9 mouse cellular contexts compared by ENCODE assay signal in the genomic region with DNA sequence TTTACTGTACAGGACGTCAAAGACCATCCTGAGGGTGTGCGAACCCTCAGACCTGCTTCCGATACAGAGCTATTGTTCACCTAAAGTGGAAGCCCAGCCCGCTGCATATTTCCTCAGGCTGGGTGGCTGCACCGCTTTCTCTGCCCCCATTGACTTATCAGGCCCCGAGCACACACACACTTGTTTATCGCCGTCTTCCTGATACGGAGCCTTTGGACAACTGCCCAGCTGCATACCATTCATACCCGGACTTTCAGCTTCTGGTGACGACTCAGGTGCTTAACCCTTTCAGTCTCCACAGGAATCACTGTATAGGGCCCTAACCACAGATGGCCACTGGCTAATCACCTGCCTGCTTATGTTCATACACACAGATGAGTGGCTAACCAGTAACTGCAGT.
DNase-seq lines count a peak whose midpoint lies in the region; ATAC-seq and TF ChIP-seq lines count a peak whose summit lies in the region.
"Had no signal": no experiment of that assay in that cellular context is flagged by ENCODE, and none has a peak within 500 bp of the region (broad histone marks: within the 10 kb centered on the region; RNA-seq: fewer than 3 reads in every experiment).

No protein-coding gene starts in this region.

- 32% methylated on average over 11 of the region's 11 CpGs for WGBS in hindbrain, embryonic 13.5 days
- WGBS in hindbrain, postnatal 0 days, result 24% methylated on average over 11 of the region's 11 CpGs
- WGBS in embryonic facial prominence, embryonic 10.5 days, result 19% methylated on average over 11 of the region's 11 CpGs
- 5% methylated on average over 11 of the region's 11 CpGs for WGBS in liver, embryonic 11.5 days
- WGBS in stomach, embryonic 15.5 days, result 9% methylated on average over 11 of the region's 11 CpGs

- no peak for TF ChIP-seq CTCF in hindbrain, postnatal 0 days (IDR thresholded peaks at IDR 0.05; ENCODE audit: low read depth)

- 0 out of 2 replicates have a peak overlapping the region, but pooled peaks have one; percentile 8 for H3K9ac ChIP-seq in hindbrain, embryonic 13.5 days
- H3K9ac ChIP-seq in hindbrain, postnatal 0 days (replicated peaks; ENCODE audit: low read length), result no peak overlapping the region
- H3K9ac ChIP-seq in liver, embryonic 11.5 days (ENCODE audit: low read depth, low read length), result no peak overlapping the region
- H3K9ac ChIP-seq in stomach, embryonic 15.5 days, result no peak overlapping the region

- H3K27me3 ChIP-seq in hindbrain, embryonic 13.5 days, result no peaks in the 10 kb centered on the region
- H3K27me3 ChIP-seq in hindbrain, postnatal 0 days (ENCODE audit: insufficient read depth, low read length), result no peaks in the 10 kb centered on the region
- no peaks in the 10 kb centered on the region for H3K27me3 ChIP-seq in embryonic facial prominence, embryonic 10.5 days (replicated peaks; ENCODE audit: low read depth, poor library complexity, severe bottlenecking)
- no peaks in the 10 kb centered on the region for H3K27me3 ChIP-seq in liver, embryonic 11.5 days (replicated peaks; ENCODE audit: control insufficient read depth, insufficient read depth, low read length)
- no peaks in the 10 kb centered on the region for H3K27me3 ChIP-seq in stomach, embryonic 15.5 days (replicated peaks)

- no peak for DNase-seq in hindbrain, postnatal 0 days (ENCODE audit: low spot score)
- DNase-seq in embryonic facial prominence, embryonic 10.5 days (ENCODE audit: low spot score), result peak; percentile 38
- peak; percentile 86 for DNase-seq in heart, postnatal 4 days
- DNase-seq in liver, embryonic 11.5 days (ENCODE audit: low spot score), result peak; percentile 52

- peaks cover 22% of the 10 kb centered on the region for H3K4me1 ChIP-seq in hindbrain, embryonic 13.5 days (replicated peaks)
- H3K4me1 ChIP-seq in hindbrain, postnatal 0 days (ENCODE audit: insufficient read depth, low read length), result 0 out of 2 replicates have a peak, but pooled peaks cover 4% of the 10 kb centered on the region
- H3K4me1 ChIP-seq in embryonic facial prominence, embryonic 10.5 days, result peaks cover 37% of the 10 kb centered on the region
- peaks cover 26% of the 10 kb centered on the region for H3K4me1 ChIP-seq in liver, embryonic 11.5 days (replicated peaks; ENCODE audit: control insufficient read depth, insufficient read depth, low read length)
- peaks cover 14% of the 10 kb centered on the region; the same call in 1 of the 2 replicates for H3K4me1 ChIP-seq in stomach, embryonic 15.5 days

- no peaks in the 10 kb centered on the region for H3K9me3 ChIP-seq in hindbrain, embryonic 13.5 days
- H3K9me3 ChIP-seq in hindbrain, postnatal 0 days (ENCODE audit: low read length), result no peaks in the 10 kb centered on the region
- H3K9me3 ChIP-seq in embryonic facial prominence, embryonic 10.5 days, result no peaks in the 10 kb centered on the region
- H3K9me3 ChIP-seq in liver, embryonic 11.5 days (ENCODE audit: control insufficient read depth, low read length), result no peaks in the 10 kb centered on the region
- no peaks in the 10 kb centered on the region for H3K9me3 ChIP-seq in stomach, embryonic 15.5 days
- H3K9me3 ChIP-seq: G1E had no signal

- ATAC-seq in hindbrain, embryonic 13.5 days (ENCODE audit: low FRiP score), result 0 out of 2 replicates have a peak, but pooled peaks have one; percentile 26
- no peak for ATAC-seq in hindbrain, postnatal 0 days
- ATAC-seq in liver, embryonic 11.5 days (replicated peaks; ENCODE audit: low FRiP score), result peak; percentile 84
- ATAC-seq in stomach, embryonic 15.5 days (ENCODE audit: insufficient read depth, low FRiP score, low read depth), result peak; percentile 79
- no peak for ATAC-seq in monocyte, adult 5-6 weeks (replicated peaks; ENCODE audit: insufficient number of reproducible peaks, low FRiP score, low TSS enrichment, poor library complexity, severe bottlenecking)
- no peak for ATAC-seq in inflammation-experienced regulatory T-cells, adult 6 months

- no peak overlapping the region for H3K4me2 ChIP-seq in hindbrain, embryonic 13.5 days
- no peak overlapping the region for H3K4me2 ChIP-seq in hindbrain, postnatal 0 days (ENCODE audit: low read depth, low read length)
- peak overlapping the region; percentile 47 for H3K4me2 ChIP-seq in liver, embryonic 11.5 days
- H3K4me2 ChIP-seq in stomach, embryonic 15.5 days, result peak overlapping the region; percentile 11; the same call in 1 of the 2 replicates

- H3K4me3 ChIP-seq in hindbrain, embryonic 13.5 days, result no peak overlapping the region
- H3K4me3 ChIP-seq in hindbrain, postnatal 0 days (ENCODE audit: low read length), result no peak overlapping the region
- no peak overlapping the region for H3K4me3 ChIP-seq in embryonic facial prominence, embryonic 10.5 days
- no peak overlapping the region for H3K4me3 ChIP-seq in liver, embryonic 11.5 days (ENCODE audit: low read depth, low read length)
- H3K4me3 ChIP-seq in stomach, embryonic 15.5 days (replicated peaks), result no peak overlapping the region

- no peaks in the 10 kb centered on the region for H3K36me3 ChIP-seq in hindbrain, embryonic 13.5 days
- H3K36me3 ChIP-seq in hindbrain, postnatal 0 days (ENCODE audit: insufficient read depth, low read length), result no peaks in the 10 kb centered on the region
- H3K36me3 ChIP-seq in embryonic facial prominence, embryonic 10.5 days (replicated peaks), result 0 out of 2 replicates have a peak, but pooled peaks cover 15% of the 10 kb centered on the region
- no peaks in the 10 kb centered on the region for H3K36me3 ChIP-seq in liver, embryonic 11.5 days (ENCODE audit: control insufficient read depth, insufficient read depth, low read length)
- no peaks in the 10 kb centered on the region for H3K36me3 ChIP-seq in stomach, embryonic 15.5 days
- H3K36me3 ChIP-seq: G1E had no signal

- H3K27ac ChIP-seq in hindbrain, embryonic 13.5 days, result 0 out of 2 replicates have a peak overlapping the region, but pooled peaks have one; percentile 30
- no peak overlapping the region for H3K27ac ChIP-seq in hindbrain, postnatal 0 days
- H3K27ac ChIP-seq in embryonic facial prominence, embryonic 10.5 days (replicated peaks), result no peak overlapping the region
- H3K27ac ChIP-seq in liver, embryonic 11.5 days (ENCODE audit: low read depth, low read length), result no peak overlapping the region; the same call in 1 of the 2 replicates
- H3K27ac ChIP-seq in stomach, embryonic 15.5 days, result no peak overlapping the region

Comparison
In these comparisons a context has a peak if more than half of its experiments do, and no peak if none do; other contexts are left out.
1. ATAC-seq: peak in hindbrain, embryonic 13.5 days (single experiment), liver, embryonic 11.5 days (single experiment) and stomach, embryonic 15.5 days (single experiment); none in hindbrain, postnatal 0 days (single experiment), monocyte, adult 5-6 weeks (single experiment) and inflammation-experienced regulatory T-cells, adult 6 months (single experiment).
2. H3K4me2 ChIP-seq: peak in liver, embryonic 11.5 days (single experiment) and stomach, embryonic 15.5 days (single experiment); none in hindbrain, embryonic 13.5 days (single experiment) and hindbrain, postnatal 0 days (single experiment).